Mouse (Mus musculus): ENCODE data around the gene Fxyd5. TPM values are rescaled to one million over a fixed set of nuclear protein-coding genes. Genes with fewer than 3 reads are reported as not detected.

The Fxyd5 gene
- polyA plus RNA-seq, 1 experiment from 2014 or later, result 17.2 TPM

DNA sequence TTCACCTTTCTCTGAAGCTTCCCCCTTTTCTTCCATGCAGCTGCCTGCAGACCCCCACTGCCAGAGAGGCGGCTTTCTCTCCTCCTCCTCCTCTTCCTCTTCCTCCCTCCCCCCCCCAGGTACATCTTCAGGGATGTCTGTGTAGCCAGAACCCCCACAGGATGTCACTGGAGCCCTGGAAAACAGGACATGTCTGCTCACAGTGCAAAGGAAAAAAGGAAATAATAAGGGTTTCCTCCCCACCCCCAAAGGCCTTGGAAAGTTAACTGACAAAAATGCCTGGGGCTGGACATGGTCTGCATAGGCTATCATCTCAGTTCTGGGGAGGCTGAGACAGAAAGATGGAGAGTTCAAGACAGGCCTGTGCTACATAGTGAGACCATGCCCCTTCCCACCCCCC is 38.8 kb upstream of the Fxyd5 start:
- Histone ChIP-seq H3K27ac (ENCODE audit: low read depth, low read length) (no peak overlapping the region), H3K9me3 (replicated peaks; ENCODE audit: control insufficient read depth, low read length) (no peaks in the 10 kb centered on the region), H3K9ac (ENCODE audit: low read length) (no peak overlapping the region), H3K27me3 (replicated peaks; ENCODE audit: control insufficient read depth, insufficient read depth, low read length) (no peaks in the 10 kb centered on the region), H3K4me2 (ENCODE audit: low read length) (no peak overlapping the region), H3K36me3 (ENCODE audit: control insufficient read depth, insufficient read depth, low read length) (no peaks in the 10 kb centered on the region), H3K4me1 (ENCODE audit: control insufficient read depth, insufficient read depth, low read length) (no peaks in the 10 kb centered on the region), H3K4me3 (ENCODE audit: low read depth, low read length) (no peak overlapping the region)
- WGBS, result 32% methylated on average over 1 of the region's 1 CpGs
- DNase-seq (ENCODE audit: low spot score) (no peak), ATAC-seq (no peak)

DNA sequence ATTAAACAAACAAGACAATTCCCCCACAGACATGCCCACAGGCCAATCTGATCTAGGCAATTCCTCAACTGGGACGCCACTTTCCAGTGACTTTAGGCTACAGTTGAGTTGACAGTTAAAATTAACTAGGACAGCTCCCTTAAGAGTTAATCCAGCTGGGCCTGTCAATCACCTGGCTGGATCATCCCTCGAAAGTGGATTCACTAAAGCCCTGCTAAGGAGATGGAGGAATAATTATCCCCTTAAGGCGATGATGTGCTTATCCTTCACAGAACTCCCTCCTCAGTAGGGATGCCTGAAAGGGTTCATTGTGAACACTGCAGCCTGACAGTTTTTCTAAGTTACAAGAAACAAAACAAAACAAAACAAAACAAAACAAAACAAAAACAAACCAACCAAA is 38.3 kb upstream of the Fxyd5 start:
- no peak for DNase-seq (ENCODE audit: low spot score)
- H3K27me3 ChIP-seq (replicated peaks; ENCODE audit: control insufficient read depth, insufficient read depth, low read length), result no peaks in the 10 kb centered on the region
- H3K36me3 ChIP-seq (ENCODE audit: control insufficient read depth, insufficient read depth, low read length), result no peaks in the 10 kb centered on the region
- no peak overlapping the region for H3K4me3 ChIP-seq (ENCODE audit: low read depth, low read length)
- H3K27ac ChIP-seq (ENCODE audit: low read depth, low read length), result no peak overlapping the region
- ATAC-seq, result no peak
- H3K4me1 ChIP-seq (ENCODE audit: control insufficient read depth, insufficient read depth, low read length), result no peaks in the 10 kb centered on the region
- WGBS, result 36% methylated on average over 3 of the region's 3 CpGs
- no peak overlapping the region for H3K4me2 ChIP-seq (ENCODE audit: low read length)
- no peak overlapping the region for H3K9ac ChIP-seq (ENCODE audit: low read length)
- H3K9me3 ChIP-seq (replicated peaks; ENCODE audit: control insufficient read depth, low read length), result no peaks in the 10 kb centered on the region

DNA sequence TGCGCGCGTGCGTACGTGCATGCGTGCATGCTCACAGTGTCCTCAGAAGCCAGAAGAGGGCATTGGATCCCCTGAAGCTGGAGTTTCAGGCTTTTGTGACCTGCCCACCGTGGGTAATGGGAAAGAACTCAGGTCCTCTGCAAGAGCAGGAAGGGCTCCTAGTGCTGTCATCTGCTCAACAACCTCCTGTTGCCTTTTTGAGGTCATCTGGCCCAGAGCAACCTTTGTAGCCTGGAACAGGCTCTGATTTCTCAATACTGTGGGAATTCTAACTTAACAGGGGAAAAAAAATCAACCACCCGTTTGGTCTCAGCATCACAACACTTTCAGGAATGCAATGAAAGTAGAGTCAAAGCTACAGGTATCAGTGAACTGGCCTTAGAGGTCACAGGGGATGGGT is 37.4 kb upstream of the Fxyd5 start:
- H3K9me3 ChIP-seq (replicated peaks; ENCODE audit: control insufficient read depth, low read length), result no peaks in the 10 kb centered on the region
- H3K4me1 ChIP-seq (ENCODE audit: control insufficient read depth, insufficient read depth, low read length), result no peaks in the 10 kb centered on the region
- no peak for DNase-seq (ENCODE audit: low spot score)
- no peaks in the 10 kb centered on the region for H3K36me3 ChIP-seq (ENCODE audit: control insufficient read depth, insufficient read depth, low read length)
- WGBS, result 90% methylated on average over 8 of the region's 8 CpGs
- ATAC-seq, result no peak
- no peak overlapping the region for H3K4me2 ChIP-seq (ENCODE audit: low read length)
- H3K27ac ChIP-seq (ENCODE audit: low read depth, low read length), result no peak overlapping the region
- no peaks in the 10 kb centered on the region for H3K27me3 ChIP-seq (replicated peaks; ENCODE audit: control insufficient read depth, insufficient read depth, low read length)
- H3K9ac ChIP-seq (ENCODE audit: low read length), result no peak overlapping the region
- H3K4me3 ChIP-seq (ENCODE audit: low read depth, low read length), result no peak overlapping the region

DNA sequence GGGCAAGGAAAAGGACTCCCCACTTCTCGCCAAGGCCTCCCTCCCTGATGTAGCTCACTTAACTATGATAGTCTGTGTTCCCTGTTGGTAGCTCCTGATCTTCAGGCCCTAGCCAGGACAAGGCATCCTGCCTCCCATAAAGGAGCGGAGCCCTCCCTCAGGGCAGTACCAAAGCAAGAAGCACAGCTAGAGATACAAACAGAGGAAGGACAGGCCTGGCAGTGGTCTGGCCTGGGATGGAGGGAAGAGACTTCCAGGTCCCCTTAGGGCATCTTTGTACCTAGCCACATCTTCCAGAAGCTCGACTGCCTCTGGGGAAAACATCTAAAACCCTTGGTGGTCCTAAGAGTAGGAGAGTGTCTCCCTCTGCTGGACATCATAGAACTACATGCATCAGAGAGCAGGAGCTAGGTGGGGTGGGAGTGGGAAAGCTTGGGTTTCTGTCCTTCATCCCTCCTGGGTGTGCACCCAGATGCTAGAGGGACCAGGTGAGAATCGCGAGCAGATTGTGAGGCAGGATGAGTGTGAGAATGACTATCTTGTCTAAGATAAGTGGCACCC is 35.7 kb upstream of the Fxyd5 start:
- peak; percentile 40; the same call in 1 of the 2 replicates for ATAC-seq
- WGBS, result 57% methylated on average over 5 of the region's 5 CpGs

GRCm38 (mm10) chr7:31077470-31077869 is 35.2 kb upstream of the Fxyd5 start:
- no peak for DNase-seq (ENCODE audit: low spot score)
- Histone ChIP-seq H3K4me3 (ENCODE audit: low read depth, low read length) (no peak overlapping the region), H3K27ac (ENCODE audit: low read depth, low read length) (no peak overlapping the region), H3K36me3 (ENCODE audit: control insufficient read depth, insufficient read depth, low read length) (no peaks in the 10 kb centered on the region), H3K9ac (ENCODE audit: low read length) (no peak overlapping the region), H3K4me2 (ENCODE audit: low read length) (no peak overlapping the region), H3K27me3 (replicated peaks; ENCODE audit: control insufficient read depth, insufficient read depth, low read length) (no peaks in the 10 kb centered on the region), H3K4me1 (ENCODE audit: control insufficient read depth, insufficient read depth, low read length) (no peaks in the 10 kb centered on the region), H3K9me3 (replicated peaks; ENCODE audit: control insufficient read depth, low read length) (no peaks in the 10 kb centered on the region)
- peak; percentile 15; the same call in 1 of the 2 replicates for ATAC-seq
- 44% methylated on average over 6 of the region's 6 CpGs for WGBS

More for the DNA sequence above, 35.7 kb upstream of the Fxyd5 start:
- Histone ChIP-seq H3K27me3 (replicated peaks; ENCODE audit: control insufficient read depth, insufficient read depth, low read length) (no peaks in the 10 kb centered on the region), H3K9ac (ENCODE audit: low read length) (no peak overlapping the region), H3K4me3 (ENCODE audit: low read depth, low read length) (no peak overlapping the region), H3K4me2 (ENCODE audit: low read length) (no peak overlapping the region), H3K4me1 (ENCODE audit: control insufficient read depth, insufficient read depth, low read length) (no peaks in the 10 kb centered on the region), H3K36me3 (ENCODE audit: control insufficient read depth, insufficient read depth, low read length) (no peaks in the 10 kb centered on the region), H3K9me3 (replicated peaks; ENCODE audit: control insufficient read depth, low read length) (no peaks in the 10 kb centered on the region), H3K27ac (ENCODE audit: low read depth, low read length) (no peak overlapping the region)
- peak; percentile 67 for DNase-seq (ENCODE audit: low spot score)

DNA sequence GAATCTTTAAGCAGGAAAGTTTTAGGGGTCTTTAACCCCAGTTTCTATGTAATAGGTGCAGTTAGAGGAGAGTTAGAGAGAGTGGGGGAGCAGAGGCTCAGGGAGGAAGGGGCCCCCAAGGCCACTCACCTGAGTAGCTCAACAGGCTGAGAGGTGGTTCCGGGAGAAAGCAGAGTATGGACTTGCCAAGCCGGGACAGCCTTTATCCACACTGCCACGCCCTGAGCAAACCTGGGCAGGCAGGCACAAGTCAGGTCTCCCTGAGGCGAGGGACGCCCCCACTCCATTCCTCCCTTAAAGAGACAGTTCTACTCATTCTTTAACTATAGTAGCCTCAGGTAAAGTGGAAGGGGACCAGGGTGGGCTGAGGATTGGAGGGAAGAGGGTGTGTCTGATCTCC is 34.2 kb upstream of the Fxyd5 start, which contains the start of gene Fxyd3:
Fxyd3 (minus strand) TSS at position 213 of the 400 bp plus-strand sequence.
- Histone ChIP-seq H3K9me3 (replicated peaks; ENCODE audit: control insufficient read depth, low read length) (no peaks in the 10 kb centered on the region), H3K36me3 (ENCODE audit: control insufficient read depth, insufficient read depth, low read length) (no peaks in the 10 kb centered on the region), H3K27me3 (replicated peaks; ENCODE audit: control insufficient read depth, insufficient read depth, low read length) (no peaks in the 10 kb centered on the region), H3K4me2 (ENCODE audit: low read length) (no peak within 1 kb of the TSS), H3K4me1 (ENCODE audit: control insufficient read depth, insufficient read depth, low read length) (no peaks in the 10 kb centered on the region), H3K9ac (ENCODE audit: low read length) (no peak within 1 kb of the TSS), H3K27ac (ENCODE audit: low read depth, low read length) (no peak within 1 kb of the TSS), H3K4me3 (ENCODE audit: low read depth, low read length) (no peak within 1 kb of the TSS)
- ATAC-seq, result no peak
- WGBS, result 57% methylated on average over 5 of the region's 5 CpGs
- no peak for DNase-seq (ENCODE audit: low spot score)

GRCm38 (mm10) chr7:31074713-31075069 is 32.4 kb upstream of the Fxyd5 start:
- 76% methylated on average over 5 of the region's 5 CpGs for WGBS

DNA sequence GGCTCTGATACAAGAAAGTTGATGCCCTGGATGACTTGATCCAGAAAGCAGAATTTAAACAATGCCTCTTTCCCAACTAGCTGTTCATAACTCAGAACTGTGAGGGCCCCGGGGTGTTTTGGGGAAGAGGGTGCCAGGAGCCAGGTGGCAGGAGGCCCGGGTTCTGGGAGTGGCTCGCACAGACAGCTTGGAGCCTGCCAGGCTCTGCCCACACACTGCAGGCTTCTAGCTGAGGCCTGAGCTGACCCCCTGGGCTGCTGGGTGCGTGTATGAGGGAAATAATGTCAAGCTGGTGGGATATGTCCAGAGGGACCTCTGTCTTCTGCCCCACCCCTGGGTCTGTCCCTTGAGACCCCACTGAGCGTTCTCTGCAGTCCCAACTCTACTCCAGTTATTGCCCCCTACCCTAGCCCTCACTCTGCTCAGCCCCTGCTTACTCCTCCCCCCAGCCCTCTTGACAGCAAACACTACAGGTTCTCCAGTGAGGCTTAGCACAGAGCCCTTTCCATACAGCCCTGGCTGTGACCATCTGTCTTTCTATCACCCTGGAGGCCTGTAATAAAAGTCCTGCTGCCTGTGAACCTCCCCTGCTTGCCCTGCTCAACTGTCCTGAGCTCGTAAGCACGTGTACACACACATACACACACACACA is 31.9 kb upstream of the Fxyd5 start:
- Histone ChIP-seq H3K4me1 (ENCODE audit: control insufficient read depth, insufficient read depth, low read length) (no peaks in the 10 kb centered on the region), H3K36me3 (ENCODE audit: control insufficient read depth, insufficient read depth, low read length) (no peaks in the 10 kb centered on the region), H3K9me3 (replicated peaks; ENCODE audit: control insufficient read depth, low read length) (no peaks in the 10 kb centered on the region), H3K4me3 (ENCODE audit: low read depth, low read length) (no peak overlapping the region), H3K27me3 (replicated peaks; ENCODE audit: control insufficient read depth, insufficient read depth, low read length) (no peaks in the 10 kb centered on the region), H3K4me2 (ENCODE audit: low read length) (no peak overlapping the region), H3K9ac (ENCODE audit: low read length) (no peak overlapping the region), H3K27ac (ENCODE audit: low read depth, low read length) (no peak overlapping the region)
- 69% methylated on average over 7 of the region's 7 CpGs for WGBS
- ATAC-seq (no peak), DNase-seq (ENCODE audit: low spot score) (no peak)

More at GRCm38 (mm10) chr7:31074713-31075069, 32.4 kb upstream of the Fxyd5 start:
- Histone ChIP-seq H3K4me3 (ENCODE audit: low read depth, low read length) (no peak overlapping the region), H3K36me3 (ENCODE audit: control insufficient read depth, insufficient read depth, low read length) (no peaks in the 10 kb centered on the region), H3K4me2 (ENCODE audit: low read length) (no peak overlapping the region), H3K27ac (ENCODE audit: low read depth, low read length) (no peak overlapping the region), H3K9ac (ENCODE audit: low read length) (no peak overlapping the region), H3K4me1 (ENCODE audit: control insufficient read depth, insufficient read depth, low read length) (no peaks in the 10 kb centered on the region), H3K27me3 (replicated peaks; ENCODE audit: control insufficient read depth, insufficient read depth, low read length) (no peaks in the 10 kb centered on the region), H3K9me3 (replicated peaks; ENCODE audit: control insufficient read depth, low read length) (no peaks in the 10 kb centered on the region)
- no peak for ATAC-seq
- no peak for DNase-seq (ENCODE audit: low spot score)

- H3K4me2 ChIP-seq (ENCODE audit: low read length), result no peak overlapping the region
- ATAC-seq, result no peak
- no peaks in the 10 kb centered on the region for H3K36me3 ChIP-seq (ENCODE audit: control insufficient read depth, insufficient read depth, low read length)
- no peak overlapping the region for H3K9ac ChIP-seq (ENCODE audit: low read length)
- no peak for DNase-seq (ENCODE audit: low spot score)
- no peak overlapping the region for H3K27ac ChIP-seq (ENCODE audit: low read depth, low read length)
- no peaks in the 10 kb centered on the region for H3K27me3 ChIP-seq (replicated peaks; ENCODE audit: control insufficient read depth, insufficient read depth, low read length)
- H3K4me3 ChIP-seq (ENCODE audit: low read depth, low read length), result no peak overlapping the region
- H3K9me3 ChIP-seq (replicated peaks; ENCODE audit: control insufficient read depth, low read length), result no peaks in the 10 kb centered on the region
- no peaks in the 10 kb centered on the region for H3K4me1 ChIP-seq (ENCODE audit: control insufficient read depth, insufficient read depth, low read length)
Observed at GRCm38 (mm10) chr7:31073546-31073945, 31.3 kb upstream of the Fxyd5 start.
